Mouse (Mus musculus) c-Kit-positive CD71-negative TER-119-negative erythroid progenitor cells, embryonic 14.5 days (primary cell): Measurements from ENCODE around the gene Slc25a23.

ENCODE experiments used
- DNase-seq: peaks from one replicate; pipeline ENCODE4 v3.0.0-alpha.2; 2013; ENCODE audit warnings: low read depth

The Slc25a23 gene

DNA sequence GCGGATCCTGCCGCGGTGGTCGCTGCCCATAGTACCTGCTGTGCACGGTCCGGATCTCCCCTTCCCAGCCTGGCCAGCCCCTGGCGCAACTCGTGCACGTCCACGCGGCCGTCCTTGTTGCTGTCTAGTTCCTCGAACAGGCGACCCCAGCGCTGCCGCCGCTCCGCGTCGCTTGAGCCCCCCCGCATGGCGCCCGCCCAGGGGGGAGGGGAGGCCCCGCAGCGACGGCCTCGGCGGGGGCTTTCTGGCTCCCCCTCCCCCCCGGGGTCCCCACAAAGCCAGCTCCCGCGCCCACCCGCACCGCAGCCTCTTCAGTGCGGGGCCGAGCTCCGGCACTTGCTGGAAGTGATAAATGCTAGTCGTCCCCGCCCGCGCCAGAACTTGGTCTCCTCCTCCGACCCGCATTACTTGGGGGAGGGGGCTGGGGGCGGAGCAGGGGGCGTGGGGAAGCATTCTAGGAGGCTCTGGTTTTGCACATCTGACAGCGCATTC lies at the start of gene Slc25a23:
Slc25a23 (minus strand) TSS at position 378 of the 492 bp plus-strand sequence.
- no peak for DNase-seq

- DNase-seq = no peak
Measured at GRCm38 (mm10) chr17:57108666-57109171, 49.1 kb upstream of the Slc25a23 start.

GRCm38 (mm10) chr17:57108040-57108665 lies 48.5 kb upstream of the Slc25a23 start:
- DNase-seq = no peak

GRCm38 (mm10) chr17:57107064-57107463 lies 47.4 kb upstream of the Slc25a23 start:
- no peak for DNase-seq

DNA sequence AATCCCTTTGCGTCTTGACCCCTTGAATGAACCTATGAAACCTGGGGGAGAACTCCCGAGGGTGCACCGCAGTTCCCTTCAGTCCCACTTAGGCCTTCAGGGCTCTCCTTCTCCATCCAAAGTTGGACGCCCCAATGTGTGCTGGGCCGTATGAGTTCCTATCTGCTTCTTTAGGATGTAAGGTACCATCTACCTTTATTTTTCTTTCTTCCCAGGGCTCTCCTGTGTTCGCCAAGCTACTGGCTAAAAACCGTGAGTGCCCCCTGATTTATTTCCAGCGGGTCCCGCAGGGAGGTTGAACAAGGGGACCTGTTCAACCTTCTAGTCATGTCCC lies 46.3 kb upstream of the Slc25a23 start:
- no peak for DNase-seq

DNA sequence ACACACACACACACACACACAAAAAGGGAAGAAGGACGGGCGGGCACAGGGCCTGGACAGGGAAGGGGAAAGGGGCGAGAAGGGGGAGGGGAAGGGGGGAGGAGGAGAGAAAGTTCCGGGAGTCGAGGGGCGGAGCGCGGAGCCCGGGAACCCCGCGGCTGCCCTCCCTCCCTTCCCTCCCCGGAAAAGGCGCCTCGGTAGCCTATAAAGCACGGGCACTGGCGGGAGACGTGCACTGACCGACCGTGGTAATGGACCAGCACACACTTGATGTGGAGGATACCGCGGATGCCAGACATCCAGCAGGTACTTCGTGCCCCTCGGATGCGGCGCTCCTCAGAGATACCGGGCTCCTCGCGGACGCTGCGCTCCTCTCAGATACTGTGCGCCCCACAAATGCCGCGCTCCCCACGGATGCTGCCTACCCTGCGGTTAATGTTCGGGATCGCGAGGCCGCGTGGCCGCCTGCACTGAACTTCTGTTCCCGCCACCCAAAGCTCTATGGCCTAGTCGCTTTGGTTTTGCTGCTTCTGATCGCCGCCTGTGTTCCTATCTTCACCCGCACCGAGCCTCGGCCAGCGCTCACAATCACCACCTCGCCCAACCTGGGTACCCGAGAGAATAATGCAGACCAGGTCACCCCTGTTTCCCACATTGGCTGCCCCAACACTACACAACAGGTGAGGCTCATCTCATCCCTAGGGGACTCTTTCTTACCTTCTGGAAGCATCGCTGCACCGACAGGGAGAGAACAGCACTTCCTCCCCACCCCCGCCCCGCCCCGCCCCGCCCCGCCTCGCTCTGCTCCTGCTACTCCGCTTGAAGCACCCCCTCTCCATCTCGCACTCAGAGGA lies 45.7 kb upstream of the Slc25a23 start, which contains the start of gene Tnfsf9:
Tnfsf9 (plus strand) TSS at position 145 of the 854 bp plus-strand sequence.
- no peak for DNase-seq

GRCm38 (mm10) chr17:57104496-57104895 lies 44.8 kb upstream of the Slc25a23 start:
- no peak for DNase-seq

DNA sequence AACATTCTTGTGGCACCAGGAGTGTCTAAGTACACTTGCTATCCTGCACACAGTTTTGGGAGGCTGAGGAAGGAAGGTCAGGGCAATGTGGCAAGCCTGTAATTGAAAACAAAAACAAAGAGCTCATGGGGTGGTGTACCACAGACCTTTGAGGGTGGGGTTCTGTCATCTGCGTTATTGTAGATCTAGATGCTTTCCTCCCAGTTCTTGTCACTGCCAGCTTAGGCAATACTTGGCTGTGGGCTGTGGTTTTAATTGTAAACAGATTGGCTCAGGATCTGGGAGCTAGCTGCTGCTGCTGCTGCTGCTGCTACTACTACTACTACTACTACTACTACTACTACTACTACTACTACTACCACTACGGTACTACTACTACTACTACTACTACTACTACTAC lies 42.6 kb upstream of the Slc25a23 start:
- no peak for DNase-seq

DNA sequence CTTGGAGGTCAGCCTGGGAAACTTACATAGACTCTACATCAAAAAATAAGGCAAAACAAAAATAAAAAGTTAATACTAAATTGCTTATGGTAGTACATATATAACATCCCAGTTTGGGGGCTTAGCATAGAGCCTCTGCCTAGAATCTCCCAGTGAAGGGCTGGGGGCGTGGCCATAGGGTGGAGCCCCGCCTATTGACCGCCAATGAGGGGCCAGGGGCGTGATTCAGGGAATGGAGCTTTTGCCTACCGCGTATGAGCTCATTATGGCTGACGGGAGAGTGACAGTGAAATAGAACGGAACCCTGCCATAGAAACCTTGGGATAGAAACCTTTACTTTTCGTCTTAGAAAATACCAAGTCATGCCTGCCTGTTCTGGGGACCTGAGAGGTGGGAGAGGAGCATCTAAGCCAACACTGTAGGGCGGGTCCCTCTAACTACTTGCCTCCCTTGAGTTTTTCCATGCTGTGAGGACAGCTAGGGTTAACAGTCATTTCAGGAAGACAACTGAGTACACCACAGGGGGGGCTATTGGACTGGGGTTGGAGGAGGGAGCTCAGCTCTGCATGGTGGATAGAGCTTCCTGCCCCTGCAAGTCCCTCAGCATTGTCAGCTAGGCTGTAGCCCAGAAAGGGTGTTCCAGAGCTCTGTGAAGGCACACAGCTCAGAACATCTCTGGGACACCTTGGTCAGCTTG lies 40.1 kb upstream of the Slc25a23 start:
- DNase-seq = peak; percentile 58

GRCm38 (mm10) chr17:57098321-57098720 lies 38.7 kb upstream of the Slc25a23 start:
- DNase-seq = no peak

DNA sequence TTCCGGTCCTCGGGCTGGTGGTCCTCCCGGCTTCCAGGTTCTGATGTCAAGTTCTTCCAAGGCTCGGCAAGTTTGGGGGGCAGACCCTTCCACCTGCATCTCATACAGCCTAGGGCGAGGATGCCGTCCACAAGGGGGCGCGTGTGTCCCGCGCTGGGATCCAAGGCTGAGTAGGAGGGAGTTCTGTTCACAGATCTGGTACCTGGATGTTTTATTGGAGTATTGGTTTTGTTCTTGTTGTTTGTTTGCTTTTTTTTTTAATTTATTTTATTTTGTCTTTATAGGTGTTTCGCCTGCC lies 36.9 kb upstream of the Slc25a23 start:
- peak; percentile 73 for DNase-seq

GRCm38 (mm10) chr17:57095855-57096622 lies 36.4 kb upstream of the Slc25a23 start:
- DNase-seq = no peak

DNA sequence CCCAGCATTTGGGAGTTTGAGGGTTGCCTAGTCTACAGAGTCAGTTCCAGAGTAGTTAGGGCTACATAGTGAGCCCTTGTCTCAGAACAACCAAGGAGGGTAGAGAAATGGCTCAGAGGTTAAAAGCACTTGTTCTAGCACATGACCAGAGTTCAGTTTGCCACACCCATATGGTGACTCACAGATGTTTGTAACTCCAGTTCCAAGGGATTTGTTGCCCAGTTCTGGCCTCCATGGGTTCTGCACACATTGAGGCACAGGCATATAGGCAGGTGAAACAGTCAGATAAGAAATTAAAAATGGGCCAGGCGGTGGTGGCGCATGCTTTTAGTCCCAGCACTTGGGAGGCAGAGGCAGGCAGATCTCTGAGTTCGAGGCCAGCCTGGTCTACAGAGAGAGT lies 34.6 kb upstream of the Slc25a23 start:
- DNase-seq = no peak

- no peak for DNase-seq
Measured at GRCm38 (mm10) chr17:57087049-57087832, 27.6 kb upstream of the Slc25a23 start, which contains the start of gene Tubb4a. Gene Tubb4a (minus strand): TSS chr17:57087782.

- DNase-seq = no peak
Measured at GRCm38 (mm10) chr17:57085970-57086757, 26.5 kb upstream of the Slc25a23 start.

GRCm38 (mm10) chr17:57082481-57082880 lies 22.8 kb upstream of the Slc25a23 start:
- no peak for DNase-seq

GRCm38 (mm10) chr17:57081234-57081842 lies 21.7 kb upstream of the Slc25a23 start:
- no peak for DNase-seq

GRCm38 (mm10) chr17:57079919-57080318 lies 20.3 kb upstream of the Slc25a23 start:
- DNase-seq = no peak

DNA sequence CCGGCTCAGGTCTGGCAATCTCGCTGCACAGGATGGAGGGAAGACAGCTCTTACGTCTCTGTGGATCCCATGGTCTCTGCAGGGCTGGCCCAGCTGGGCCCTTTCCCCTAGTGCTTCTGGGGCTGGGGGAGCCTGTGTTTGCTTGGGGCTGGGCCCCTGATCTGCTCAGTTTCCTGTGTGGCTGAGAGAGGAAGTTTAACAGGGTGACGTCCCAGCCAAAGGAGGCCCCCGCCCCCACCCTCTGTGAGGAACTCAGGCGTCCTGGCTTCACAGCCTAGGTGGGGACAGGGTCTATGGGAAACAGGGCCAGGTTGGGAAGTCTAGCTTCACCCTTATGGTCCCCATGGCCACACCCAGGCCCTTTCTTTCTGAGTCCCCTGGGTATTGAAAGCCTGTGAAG lies 18.7 kb upstream of the Slc25a23 start, which contains the start of gene Dennd1c:
Dennd1c (minus strand) TSS at position 179 of the 400 bp plus-strand sequence.
- peak; percentile 63 for DNase-seq

DNA sequence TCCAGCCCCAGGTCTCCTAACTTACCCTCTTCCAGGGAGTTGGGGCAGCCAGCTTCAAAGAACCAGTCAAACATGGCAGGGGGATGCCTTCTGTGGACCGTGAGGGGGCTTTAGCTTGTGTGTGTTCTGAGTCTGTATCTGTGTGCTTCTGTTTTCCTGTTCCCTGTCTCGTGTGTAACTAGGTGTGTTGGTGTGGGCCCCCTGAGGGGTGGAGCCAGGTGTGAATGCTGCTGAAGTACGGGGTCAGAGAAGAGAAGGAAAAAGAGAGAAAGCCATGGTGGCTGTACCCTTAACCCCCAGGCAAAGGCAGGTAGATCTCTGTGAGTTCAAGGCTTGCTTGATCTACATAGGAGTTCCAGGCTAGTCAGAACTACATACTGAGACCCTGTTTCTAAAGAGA lies 17.3 kb upstream of the Slc25a23 start:
- DNase-seq = no peak
